Mouse (Mus musculus) heart, adult 2 months (tissue): ENCODE data around the gene Zan. TPM values are rescaled to one million over a fixed set of nuclear protein-coding genes. Genes with fewer than 3 reads are reported as not detected.

Source experiments
- DNase-seq, 2 experiments: peaks; one replicate each; pipeline ENCODE4 v3.0.0; 2021
- H3K27ac ChIP-seq: fragments of 200-600 bp; 2 replicates; pipeline ENCODE4 v1.8.1; 2022
- H3K27me3 ChIP-seq: fragments of 200-500 bp; 2 replicates; pipeline ENCODE4 v1.6.1; 2012; ENCODE audit warnings: mild to moderate bottlenecking, low read length, inconsistent platforms, mixed read lengths; ENCODE audit not compliant: control insufficient read depth, insufficient read depth
- H3K36me3 ChIP-seq: fragments of 200-500 bp; 2 replicates; pipeline ENCODE4 v1.6.1; 2012; ENCODE audit warnings: low read length, inconsistent platforms; ENCODE audit not compliant: control insufficient read depth, insufficient read depth
- H3K4me1 ChIP-seq: fragments of 200-500 bp; 2 replicates; pipeline ENCODE4 v1.6.1; 2011; ENCODE audit warnings: low read length; ENCODE audit not compliant: control insufficient read depth, insufficient read depth
- H3K4me3 ChIP-seq: fragments of 200-600 bp; 2 replicates; pipeline ENCODE4 v1.8.1; 2022
- H3K79me2 ChIP-seq: fragments of 200-500 bp; replicated peaks from 2 replicates; pipeline ENCODE4 v1.6.1; 2012; ENCODE audit warnings: mild to moderate bottlenecking, inconsistent platforms, low read length, moderate library complexity, mixed read lengths; ENCODE audit not compliant: control insufficient read depth, insufficient read depth
- H3K9ac ChIP-seq: fragments of 200-500 bp; 2 replicates; pipeline ENCODE4 v1.6.1; 2012; ENCODE audit warnings: low read depth, mild to moderate bottlenecking, control low read depth, inconsistent platforms, low read length, mixed read lengths
- CTCF ChIP-seq: fragments of 200-600 bp; IDR thresholded peaks from 2 replicates; pipeline ENCODE4 v1.8.1; 2022; ENCODE audit warnings: antibody characterized with exemption, mild to moderate bottlenecking, moderate library complexity
- EP300 ChIP-seq: fragments of 200-500 bp; IDR thresholded peaks from 2 replicates; pipeline ENCODE4 v1.6.1; 2011; ENCODE audit warnings: low read depth, low read length, control low read depth; ENCODE audit not compliant: insufficient read depth
- POLR2A ChIP-seq: fragments of 200-500 bp; IDR thresholded peaks from 2 replicates; pipeline ENCODE4 v1.6.1; 2011; ENCODE audit warnings: mild to moderate bottlenecking, low read depth, low read length, control low read depth; ENCODE audit not compliant: insufficient read depth
- WGBS: fragments of 180-500 bp; shearing (Covaris S2); methylation state at CpG from one replicate; pipeline ENCODE4 v1.1.7; 2018; 5-methylcytosine and 5-hydroxymethylcytosine counted together
- intact Hi-C: fragments of 180-260 bp; cut with DNase I; formaldehyde crosslinking; loops from one replicate; pipeline ENCODE4 v1.15.1; 2025
- polyA plus RNA-seq: library from polyadenylated mRNA; depleted of rRNA; stranded (reverse); fragments of >200 nt; gene quantifications from 2 replicates; pipeline ENCODE4 v1.2.3, GENCODE M21; 2012
- total RNA-seq, 2 experiments: library from RNA; stranded (reverse); gene quantifications; 2 replicates each; pipeline ENCODE4 v1.2.3; 2021

Gene Zan
- total and polyA plus RNA-seq, 3 experiments: 0.02 TPM; not detected in 2

- no peaks in the 10 kb centered on the region; the same call in 1 of the 2 replicates for H3K27me3 ChIP-seq
- no peak overlapping the region for H3K4me3 ChIP-seq
- intact Hi-C loops: no loop called here
- no peak for TF ChIP-seq POLR2A
- TF ChIP-seq CTCF: no peak
- no peak for TF ChIP-seq EP300
- H3K27ac ChIP-seq: no peak overlapping the region
- 38% methylated on average over 7 of the region's 7 CpGs for whole genome bisulfite sequencing
- H3K9ac ChIP-seq: no peak overlapping the region
- H3K79me2 ChIP-seq: no peaks in the 10 kb centered on the region
- no peak for DNase-seq
- no peaks in the 10 kb centered on the region for H3K4me1 ChIP-seq
- no peaks in the 10 kb centered on the region for H3K36me3 ChIP-seq
Observed at GRCm38 (mm10) chr5:137394456-137394855, 82.4 kb downstream of the Zan start.

DNA sequence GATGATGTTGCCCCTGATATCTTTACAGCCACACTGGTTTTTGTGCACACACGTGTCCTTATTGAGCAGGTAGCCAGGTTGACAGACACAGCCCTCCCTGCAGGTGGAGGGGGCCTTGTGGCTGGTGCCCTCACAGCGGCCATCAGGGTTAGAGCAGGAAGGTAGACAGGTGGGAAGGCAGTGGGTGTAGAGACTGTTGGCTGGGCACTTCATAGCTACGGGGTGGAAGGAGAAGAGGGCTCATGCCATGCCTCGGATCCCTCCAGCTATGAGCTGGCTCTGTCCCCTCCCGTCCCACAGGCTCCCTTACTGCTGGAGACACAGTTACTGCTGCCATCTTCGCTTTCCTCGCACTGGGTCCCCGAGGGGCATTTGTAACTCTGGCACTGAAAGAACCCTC is 85.2 kb downstream of the Zan start:
- H3K9ac ChIP-seq: no peak overlapping the region
- no peak overlapping the region for H3K4me3 ChIP-seq
- no peaks in the 10 kb centered on the region for H3K4me1 ChIP-seq
- intact Hi-C loops: no loop called here
- no peaks in the 10 kb centered on the region for H3K79me2 ChIP-seq
- H3K27me3 ChIP-seq: no peaks in the 10 kb centered on the region
- no peaks in the 10 kb centered on the region for H3K36me3 ChIP-seq
- TF ChIP-seq EP300 (no peak), POLR2A (no peak), CTCF (no peak)
- WGBS: 72% methylated on average over 8 of the region's 8 CpGs
- no peak overlapping the region for H3K27ac ChIP-seq
- DNase-seq: no peak

GRCm38 (mm10) chr5:137386712-137387111 is 90.2 kb downstream of the Zan start:
- WGBS: 78% methylated on average over 7 of the region's 7 CpGs
- no peaks in the 10 kb centered on the region for H3K27me3 ChIP-seq
- no peak overlapping the region for H3K27ac ChIP-seq
- no peaks in the 10 kb centered on the region for H3K36me3 ChIP-seq
- H3K4me1 ChIP-seq: no peaks in the 10 kb centered on the region
- no peak for DNase-seq
- intact Hi-C loops: no loop called here
- TF ChIP-seq EP300: no peak
- no peak for TF ChIP-seq POLR2A
- no peak for TF ChIP-seq CTCF
- H3K79me2 ChIP-seq: no peaks in the 10 kb centered on the region
- no peak overlapping the region for H3K4me3 ChIP-seq
- H3K9ac ChIP-seq: no peak overlapping the region

GRCm38 (mm10) chr5:137383441-137383840 is 93.4 kb downstream of the Zan start:
- WGBS: 85% methylated on average over 7 of the region's 7 CpGs
- Histone ChIP-seq H3K4me3 (no peak overlapping the region), H3K27me3 (no peaks in the 10 kb centered on the region), H3K9ac (no peak overlapping the region), H3K27ac (no peak overlapping the region), H3K36me3 (no peaks in the 10 kb centered on the region), H3K79me2 (no peaks in the 10 kb centered on the region), H3K4me1 (no peaks in the 10 kb centered on the region)
- DNase-seq: no peak
- TF ChIP-seq POLR2A (no peak), EP300 (no peak), CTCF (no peak)
- intact Hi-C loops: no loop called here

GRCm38 (mm10) chr5:137381152-137381551 is 95.7 kb downstream of the Zan start:
- Histone ChIP-seq H3K36me3 (no peaks in the 10 kb centered on the region), H3K9ac (no peak overlapping the region), H3K4me1 (peaks cover 4% of the 10 kb centered on the region), H3K79me2 (no peaks in the 10 kb centered on the region), H3K27ac (no peak overlapping the region), H3K4me3 (no peak overlapping the region), H3K27me3 (no peaks in the 10 kb centered on the region)
- WGBS: 57% methylated on average over 4 of the region's 4 CpGs
- TF ChIP-seq EP300: 0 out of 2 replicates have a peak, but pooled peaks have one; percentile 30
- TF ChIP-seq POLR2A: no peak
- peak; percentile 80 for TF ChIP-seq CTCF
- DNase-seq: peak; percentile 59 to 74
- intact Hi-C loops: loop anchor here (1.0 to 2.0 kb wide), 2 partner anchors 48 to 88 kb away; partner anchors contain the start of gene Slc12a9

- H3K4me3 ChIP-seq: no peak overlapping the region
- peaks cover 14% of the 10 kb centered on the region for H3K4me1 ChIP-seq
- intact Hi-C loops: loop anchor here (2.0 to 5.0 kb wide), 2 partner anchors 27 to 245 kb away; partner anchors contain the start of gene Ephb4
- no peak for TF ChIP-seq EP300
- TF ChIP-seq POLR2A: 0 out of 2 replicates have a peak, but pooled peaks have one; percentile 19
- no peak for TF ChIP-seq CTCF
- DNase-seq: no peak
- no peaks in the 10 kb centered on the region for H3K79me2 ChIP-seq
- H3K36me3 ChIP-seq: peaks cover 7% of the 10 kb centered on the region
- H3K27ac ChIP-seq: no peak overlapping the region
- no peaks in the 10 kb centered on the region for H3K27me3 ChIP-seq
- H3K9ac ChIP-seq: no peak overlapping the region
- 20% methylated on average over 11 of the region's 15 CpGs for WGBS
Observed at GRCm38 (mm10) chr5:137377603-137378002, 99.3 kb downstream of the Zan start.
